Mouse (Mus musculus) NIH3T3 (cell line): ENCODE measurements at regions not wholly inside any gene's neighbourhood (a gene's known extent, or its start where the extent isn't known, plus 50 kb on each side); places are given as distances from the start of the nearest gene placed in this dataset.
"Not testable (repeated sequence)": the region's sequence is repeated elsewhere in the genome, so short reads cannot be mapped to it uniquely, and the experiment has no call there.

ENCODE experiments used
- DNase-seq: peaks from one replicate; pipeline ENCODE4 v3.0.0-alpha.2; 2012; ENCODE audit warnings: low read depth

GRCm38 (mm10) chr2:17896036-17896435 lies 100.7 kb downstream of the H2al2a start:
- no peak for DNase-seq

GRCm38 (mm10) chr2:17892661-17893060 lies 104.1 kb downstream of the H2al2a start:
- DNase-seq, result not testable (repeated sequence)

GRCm38 (mm10) chr2:17887699-17888098 lies 109.1 kb downstream of the H2al2a start:
- DNase-seq, result no peak

- DNase-seq, result no peak
These were observed 114.4 kb downstream of the H2al2a start for GRCm38 (mm10) chr2:17882389-17882788.

GRCm38 (mm10) chr2:17880800-17881717 lies 115.7 kb downstream of the H2al2a start:
- DNase-seq, result no peak

GRCm38 (mm10) chr2:17877901-17878300 lies 118.9 kb downstream of the H2al2a start:
- no peak for DNase-seq

- DNase-seq, result no peak
These were observed 119.8 kb downstream of the H2al2a start for GRCm38 (mm10) chr2:17876942-17877341.

- no peak for DNase-seq
These were observed 120.6 kb downstream of the H2al2a start for GRCm38 (mm10) chr2:17876155-17876554.

GRCm38 (mm10) chr2:17870562-17870961 lies 126.2 kb downstream of the H2al2a start:
- no peak for DNase-seq

- DNase-seq, result no peak
These were observed 128.6 kb downstream of the H2al2a start for GRCm38 (mm10) chr2:17868145-17868544.

GRCm38 (mm10) chr2:17867341-17867740 lies 129.4 kb downstream of the H2al2a start:
- no peak for DNase-seq

GRCm38 (mm10) chr2:17861765-17862495 lies 130.7 kb upstream of the Nebl start:
- DNase-seq, result no peak

- no peak for DNase-seq
These were observed 129.8 kb upstream of the Nebl start for GRCm38 (mm10) chr2:17860922-17861559.

- DNase-seq, result no peak
These were observed 128.0 kb upstream of the Nebl start for GRCm38 (mm10) chr2:17859234-17859633.

GRCm38 (mm10) chr2:17858326-17858725 lies 127.1 kb upstream of the Nebl start:
- DNase-seq, result no peak

GRCm38 (mm10) chr2:17855566-17856264 lies 124.5 kb upstream of the Nebl start:
- DNase-seq, result no peak

GRCm38 (mm10) chr2:17854088-17854487 lies 122.8 kb upstream of the Nebl start:
- no peak for DNase-seq

GRCm38 (mm10) chr2:17853500-17854011 lies 122.3 kb upstream of the Nebl start:
- DNase-seq, result no peak

GRCm38 (mm10) chr2:17852740-17853499 lies 121.7 kb upstream of the Nebl start:
- no peak for DNase-seq

GRCm38 (mm10) chr2:17850741-17851140 lies 119.5 kb upstream of the Nebl start:
- no peak for DNase-seq

GRCm38 (mm10) chr2:17849267-17849666 lies 118.0 kb upstream of the Nebl start:
- peak; percentile 27 for DNase-seq
